Mouse (Mus musculus) gastrocnemius, adult 18-20 months (tissue): ENCODE results near the gene Atg4a-ps. TPM values are rescaled to one million over a fixed set of nuclear protein-coding genes. Genes with fewer than 3 reads are reported as not detected.
"Not testable (repeated sequence)": the region's sequence is repeated elsewhere in the genome, so short reads cannot be mapped to it uniquely, and the experiment has no call there.

ENCODE experiments used
- DNase-seq: peaks from one replicate; pipeline ENCODE4 v3.0.0; 2021; ENCODE audit warnings: low spot score
- long read RNA-seq, 2 experiments: library from polyadenylated mRNA; stranded (forward); transcript quantifications; one replicate each; pipeline ENCODE4 v2.0.0; 2021
- total RNA-seq, 2 experiments: library from RNA; stranded (reverse); gene quantifications; 2 replicates each; pipeline ENCODE4 v1.2.3; 2021

Atg4a-ps gene
- total RNA-seq, result 1 to 10 TPM in 1 of 2 experiments, under 1 TPM in 1; 0.26 to 4.5 TPM
- long read RNA-seq, experiment 1, result 0 reads
- long read RNA-seq, experiment 2, partial matches to known transcripts, result 0 of 2 reads
- long read RNA-seq, experiment 2, other reads (novel, unspliced or antisense), result 0 of 2 reads

DNA sequence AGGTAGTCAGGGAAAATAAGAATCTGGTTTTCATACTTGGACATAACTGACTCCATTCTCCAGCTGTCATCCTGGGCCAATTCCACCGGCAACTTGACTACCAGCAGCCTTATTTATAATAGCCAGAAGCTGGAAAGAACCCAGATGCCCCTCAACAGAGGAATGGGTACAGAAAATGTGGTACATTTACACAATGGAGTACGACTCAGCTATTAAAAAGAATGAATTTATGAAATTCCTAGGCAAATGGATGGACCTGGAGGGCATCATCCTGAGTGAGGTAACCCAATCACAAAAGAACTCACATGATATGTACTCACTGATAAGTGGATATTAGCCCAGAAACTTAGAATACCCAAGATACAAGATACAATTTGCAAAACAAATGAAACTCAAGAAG is at the start of gene Atg4a-ps:
Gene Atg4a-ps (minus strand): TSS at position 101 of the 400 bp plus-strand sequence.
- not testable (repeated sequence) for DNase-seq

DNA sequence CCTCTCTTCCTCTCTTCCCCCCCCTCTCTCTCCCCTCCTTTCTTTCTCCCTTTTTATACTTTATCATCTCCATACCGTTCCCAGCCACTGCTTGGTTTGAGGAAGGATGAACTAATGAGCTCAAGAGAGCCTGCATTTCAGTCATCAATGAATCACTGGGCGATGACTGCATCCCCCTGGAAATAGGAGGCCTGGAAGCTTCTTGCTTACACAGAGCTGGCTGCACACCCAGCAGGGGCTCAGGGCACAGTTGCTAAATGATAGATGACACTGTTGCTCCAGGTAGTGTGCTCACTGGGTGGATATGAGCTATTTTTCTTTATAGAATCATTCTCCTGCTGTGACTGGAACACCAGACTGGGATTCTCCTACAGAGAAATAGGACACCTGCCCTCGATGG is 49.7 kb upstream of the Atg4a-ps start:
- DNase-seq, result no peak

DNA sequence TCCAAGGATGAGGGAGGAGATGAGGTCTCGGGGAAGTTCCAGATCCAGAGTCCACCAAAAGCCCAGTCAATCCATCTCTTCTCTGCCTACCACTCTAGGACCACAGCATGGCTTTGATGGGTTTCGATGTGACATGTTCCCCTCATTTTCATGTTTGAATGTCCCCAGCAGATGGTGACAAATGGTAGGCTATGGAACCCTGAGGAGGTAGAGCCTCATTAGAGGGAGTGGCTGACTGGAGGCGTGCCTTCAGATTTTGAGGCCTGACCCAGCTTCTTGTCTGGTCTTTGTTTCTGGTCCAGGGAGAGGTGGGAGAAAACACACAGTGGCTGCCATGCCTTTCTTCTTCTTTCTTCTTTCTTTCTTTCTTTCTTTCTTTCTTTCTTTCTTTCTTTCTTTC is 44.6 kb upstream of the Atg4a-ps start:
- peak; percentile 45 for DNase-seq

DNA sequence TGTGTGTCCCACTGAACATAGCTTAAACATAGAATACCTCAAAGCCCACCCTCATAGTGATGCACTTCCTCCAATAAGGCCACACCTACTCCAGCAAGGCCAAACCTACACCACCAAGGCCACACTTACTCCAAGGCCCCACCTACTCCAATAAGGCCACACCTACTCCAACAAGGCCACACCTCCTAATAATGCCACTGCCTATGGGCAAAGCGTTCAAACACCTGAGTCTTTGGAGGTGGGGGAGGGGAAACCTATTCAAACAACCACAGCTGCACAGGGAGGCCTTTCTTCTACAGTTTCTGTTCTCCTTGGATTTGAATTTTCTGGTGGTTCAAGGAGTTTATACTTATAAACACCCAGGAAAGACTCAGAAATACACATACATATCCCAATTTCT is 43.2 kb upstream of the Atg4a-ps start:
- no peak for DNase-seq

DNA sequence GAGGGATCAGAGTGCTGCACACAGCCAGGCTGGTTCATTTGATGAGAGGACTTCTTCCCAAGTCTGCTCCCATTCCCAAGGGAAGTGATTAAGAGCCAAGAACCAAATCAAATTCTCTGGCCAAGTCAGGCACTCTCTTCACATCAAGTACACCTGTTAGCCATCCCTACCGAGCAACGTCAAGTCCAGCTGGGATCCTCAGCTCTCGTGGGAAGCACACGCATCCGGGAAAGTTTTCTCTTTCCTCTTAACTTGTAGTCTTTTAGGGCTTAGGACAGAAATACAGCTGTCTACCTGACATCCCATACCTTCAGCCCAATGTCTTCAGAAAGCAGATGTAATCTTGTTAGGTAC is 38.1 kb upstream of the Atg4a-ps start:
- no peak for DNase-seq

DNA sequence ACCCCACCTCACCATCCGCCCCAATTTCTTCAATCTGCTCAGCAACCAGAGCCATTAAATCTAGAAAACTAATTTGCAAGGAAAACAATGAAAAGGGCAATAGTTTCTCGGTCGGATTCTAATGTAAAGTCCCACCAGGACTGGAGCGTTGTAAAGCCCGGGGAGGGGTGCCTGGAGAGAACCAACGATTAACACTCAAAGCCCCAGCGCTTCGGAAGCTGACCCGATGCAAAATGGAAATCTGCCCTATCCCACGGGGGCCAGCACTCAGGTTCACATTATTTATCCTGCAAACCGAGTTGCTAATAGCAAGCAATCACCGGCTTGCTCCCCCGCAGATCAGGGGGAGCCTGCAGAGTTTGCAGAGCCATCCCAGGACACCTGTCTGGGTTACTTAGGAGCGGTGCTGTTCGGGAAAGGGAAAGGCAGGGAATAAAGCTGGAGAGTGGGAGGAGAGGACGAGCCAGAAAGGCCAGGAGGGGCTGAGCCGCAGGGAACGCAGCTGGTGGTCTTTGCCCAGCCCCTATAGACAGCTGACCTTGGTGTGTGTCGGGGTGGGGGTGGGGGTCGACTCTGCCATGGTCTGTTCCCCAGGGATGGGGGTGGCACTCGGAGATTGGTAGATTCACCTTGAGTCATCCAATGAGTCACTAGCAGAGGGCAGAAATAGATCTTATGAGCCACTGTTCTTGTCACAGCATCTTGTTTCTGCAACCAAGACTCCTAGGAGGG is 37.5 kb upstream of the Atg4a-ps start:
- DNase-seq, result no peak

DNA sequence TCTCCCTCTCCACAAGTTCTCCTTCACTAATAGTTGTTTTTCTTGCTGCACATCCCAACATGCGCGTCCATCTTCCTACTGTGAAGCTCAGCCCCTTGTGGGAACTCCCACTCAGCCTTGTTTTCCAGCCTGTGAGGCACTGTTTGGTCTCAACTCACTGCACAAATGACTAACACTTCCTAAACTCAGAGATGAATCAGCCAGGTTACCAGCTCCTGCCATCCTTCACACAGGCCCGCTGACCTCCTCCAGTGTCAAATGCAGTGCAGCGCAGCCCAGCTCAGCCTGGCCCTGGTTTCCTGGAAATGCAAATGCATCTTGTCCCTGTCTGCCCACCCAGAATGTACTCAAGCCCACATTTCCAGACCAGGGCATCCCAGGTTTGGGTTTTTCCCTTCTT is 36.6 kb upstream of the Atg4a-ps start:
- DNase-seq, result no peak

DNA sequence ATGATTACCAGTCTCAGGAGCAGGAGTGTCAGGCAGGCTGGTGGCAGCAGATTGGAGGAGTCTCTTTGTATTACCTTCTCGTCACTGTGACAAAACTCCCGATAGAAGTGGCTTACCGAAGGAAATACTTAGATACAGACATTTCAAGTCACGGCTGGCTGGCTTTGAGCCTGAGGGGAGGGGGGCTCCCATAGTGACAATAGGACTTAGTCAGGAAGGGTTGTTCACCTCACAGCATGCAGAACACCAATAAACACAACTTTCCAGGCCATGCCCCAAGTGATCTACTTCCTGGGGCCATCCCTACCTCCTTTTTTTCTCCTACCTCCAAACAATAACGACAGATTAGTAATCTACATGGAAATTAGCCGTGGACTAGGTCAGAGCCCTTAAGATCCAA is 32.9 kb upstream of the Atg4a-ps start:
- no peak for DNase-seq

DNA sequence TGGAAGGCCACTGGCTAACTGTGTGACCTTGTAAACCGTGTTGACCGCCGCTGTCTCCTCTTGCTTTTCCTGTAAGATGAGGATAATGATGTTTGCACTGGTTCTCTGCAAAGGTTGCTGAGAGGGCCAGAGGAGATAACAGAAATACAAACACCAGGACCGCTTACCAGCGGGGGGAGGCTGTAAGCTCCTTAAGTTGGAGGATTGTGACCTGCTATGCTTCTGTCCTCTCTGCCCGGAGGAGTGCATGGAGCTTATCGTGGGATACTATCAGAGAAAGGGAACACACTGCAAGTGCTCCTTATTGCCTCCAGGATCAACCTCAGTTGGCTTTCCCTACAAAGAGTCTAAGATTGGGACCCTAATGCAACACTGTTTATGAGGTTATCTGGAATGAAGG is 26.8 kb upstream of the Atg4a-ps start:
- no peak for DNase-seq

DNA sequence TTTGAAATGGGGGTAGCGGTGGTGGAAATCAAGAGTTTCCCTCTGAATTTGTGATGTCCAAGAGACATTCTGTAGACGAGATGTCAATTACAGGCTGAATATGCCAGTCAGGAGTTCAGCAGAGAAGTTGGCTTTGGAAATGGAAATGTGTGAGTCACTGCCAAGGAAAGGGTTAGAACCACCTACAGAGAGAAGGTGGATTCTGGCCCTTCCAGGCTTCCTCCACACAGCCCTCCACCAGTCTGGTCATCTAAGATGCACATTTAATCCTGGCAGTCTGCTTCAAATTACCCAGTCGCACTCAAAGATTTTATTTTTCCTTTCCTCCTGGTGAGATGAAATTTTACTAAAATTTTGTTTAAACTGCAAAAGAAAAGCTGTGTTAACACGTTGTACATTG is 26.2 kb upstream of the Atg4a-ps start:
- DNase-seq, result no peak

DNA sequence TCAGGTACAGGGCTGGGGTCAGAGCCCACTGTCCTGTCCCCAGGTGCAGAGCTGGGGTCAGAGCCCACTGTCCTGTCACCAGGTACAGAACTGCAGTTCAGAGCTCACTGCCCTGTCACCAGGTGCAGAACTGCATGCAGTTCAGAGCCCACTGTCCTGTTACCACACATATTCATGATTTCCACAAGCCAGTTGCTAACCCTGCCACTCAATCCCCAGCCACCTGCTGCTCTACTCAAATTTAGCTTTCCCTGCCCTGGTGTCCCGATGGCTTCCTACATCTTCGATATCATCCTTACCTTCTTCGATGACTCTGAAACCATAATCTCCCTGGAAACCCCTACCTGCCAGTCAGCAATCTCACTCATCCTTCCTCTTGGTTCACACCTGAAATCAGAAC is 17.5 kb upstream of the Atg4a-ps start:
- DNase-seq, result no peak

DNA sequence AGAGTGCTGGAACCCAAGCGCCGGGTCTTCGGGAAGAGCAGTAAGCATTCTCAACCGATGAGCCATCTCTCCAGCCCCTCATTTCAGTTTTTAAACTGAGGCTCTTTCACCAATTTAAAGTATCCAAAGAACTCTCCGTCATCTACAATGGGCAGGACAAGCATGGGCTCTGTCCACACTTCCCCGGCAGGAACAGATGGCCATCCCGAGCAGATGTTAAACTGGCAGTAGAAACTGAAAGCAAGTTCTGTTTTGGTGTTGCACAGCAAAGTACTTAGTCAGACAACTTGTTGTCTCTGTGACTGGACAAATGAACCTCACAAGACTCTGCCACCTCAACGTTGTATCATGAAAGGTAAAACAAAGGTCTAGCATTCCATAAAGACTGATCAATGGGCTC is 15.8 kb upstream of the Atg4a-ps start:
- DNase-seq, result no peak

DNA sequence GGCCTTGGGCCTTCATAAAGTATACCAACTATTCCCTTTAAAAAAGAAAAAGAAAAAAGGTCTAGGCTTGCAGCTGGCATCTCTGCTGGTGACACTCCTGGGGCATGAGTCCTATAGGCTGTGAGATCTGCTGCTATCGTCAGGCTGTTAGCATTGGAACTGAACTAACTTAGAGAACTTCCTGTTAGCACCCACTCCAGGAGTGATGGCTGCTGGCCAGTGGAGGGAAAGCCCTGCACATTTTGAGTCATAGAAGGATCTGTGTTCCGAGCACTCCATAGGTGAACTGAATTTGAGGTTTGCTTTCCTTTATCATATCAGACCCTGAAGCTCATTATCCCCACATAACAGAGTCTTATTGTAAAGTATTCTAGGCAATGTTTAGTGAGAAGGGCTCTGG is 14.1 kb upstream of the Atg4a-ps start:
- DNase-seq, result no peak

DNA sequence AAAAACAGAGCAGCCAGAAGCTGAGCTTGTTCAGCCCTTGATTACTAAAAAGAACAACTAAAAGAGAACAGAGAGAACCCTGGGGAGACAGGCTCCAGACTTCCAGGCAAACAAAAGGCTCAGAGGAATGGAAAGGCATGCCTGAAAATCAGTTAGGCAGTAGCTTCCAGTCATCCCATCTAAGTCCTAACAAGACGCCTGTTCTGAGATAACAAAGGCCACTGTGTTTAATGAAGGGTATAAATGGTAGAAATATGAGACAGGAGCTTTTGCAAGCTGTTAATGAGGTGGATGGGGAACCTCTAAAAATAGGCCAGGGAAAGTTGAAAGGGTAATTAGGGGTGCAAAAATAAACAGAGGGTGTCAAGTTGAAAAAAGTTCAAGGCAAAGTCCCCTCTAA is 4.5 kb upstream of the Atg4a-ps start:
- no peak for DNase-seq

DNA sequence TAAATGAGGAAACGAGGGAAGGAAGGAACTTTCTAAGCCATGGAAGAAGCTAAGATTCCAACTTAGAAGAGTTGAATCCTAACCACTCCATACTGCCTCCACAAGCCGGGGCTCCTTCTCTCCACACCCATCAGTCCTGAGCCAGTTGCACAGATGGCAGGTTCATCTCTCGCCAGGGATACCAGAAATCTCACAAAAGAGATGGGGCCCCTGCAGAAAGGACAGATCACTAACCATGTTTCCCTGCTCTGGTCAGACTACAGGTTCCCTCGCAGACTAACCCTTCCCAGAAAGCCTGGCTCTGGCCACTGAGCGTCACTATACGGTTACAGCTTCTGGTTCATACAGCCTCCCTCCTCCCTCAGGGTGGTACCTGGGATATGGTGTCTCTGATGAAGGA is 3.8 kb upstream of the Atg4a-ps start:
- no peak for DNase-seq

DNA sequence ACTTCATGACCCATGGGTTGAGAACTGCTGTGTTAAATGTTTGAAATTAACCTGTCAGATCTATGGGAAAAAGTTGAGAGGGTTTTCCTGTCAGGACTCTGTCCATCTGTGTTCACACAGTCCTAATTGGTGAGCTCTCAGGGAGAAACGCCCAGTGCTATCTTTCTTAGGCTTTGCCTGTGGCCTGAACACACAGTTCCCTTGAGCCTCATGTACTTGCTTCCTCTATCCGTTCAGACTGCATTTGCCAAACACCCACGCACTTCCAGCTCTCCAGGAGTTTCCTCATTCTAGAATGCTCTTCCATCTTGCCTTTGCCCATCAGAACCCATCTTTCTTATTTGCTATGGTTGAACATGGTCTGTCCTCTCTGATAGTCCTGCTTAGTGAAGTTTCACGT is 2.6 kb upstream of the Atg4a-ps start:
- DNase-seq, result peak; percentile 15

DNA sequence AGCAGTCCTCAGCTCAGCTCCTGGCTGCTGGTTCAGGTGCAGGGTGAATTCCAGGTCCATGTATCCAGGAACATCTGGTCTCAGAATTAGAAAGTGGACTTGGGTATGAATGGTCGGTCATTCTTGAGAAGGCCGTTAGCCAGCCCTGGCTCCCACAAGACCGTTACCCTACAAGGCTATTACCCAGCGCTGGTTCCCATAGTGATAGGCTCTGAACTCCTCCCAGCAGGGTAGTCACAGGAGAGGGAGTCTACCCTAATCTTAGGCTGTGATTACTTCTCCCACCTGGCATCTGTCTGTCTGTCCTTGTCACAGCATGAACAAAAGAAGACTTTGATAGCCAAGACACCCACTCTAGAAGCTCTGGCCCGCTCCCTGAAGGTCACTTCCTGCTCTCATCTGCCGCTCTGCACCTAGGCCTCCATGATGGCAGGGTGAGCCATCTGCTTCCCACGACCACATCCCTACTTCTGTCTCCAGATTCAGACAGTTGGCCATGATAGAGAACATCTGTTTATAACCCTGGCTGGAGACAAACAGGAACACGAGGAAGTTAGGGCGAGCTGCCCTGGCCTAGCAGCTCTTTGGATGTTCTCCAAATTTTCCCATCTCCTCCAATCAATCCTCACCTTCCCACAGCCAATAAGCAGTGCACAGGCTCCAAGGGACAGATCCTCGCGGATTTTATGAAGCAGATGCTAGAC is 1.4 kb upstream of the Atg4a-ps start:
- no peak for DNase-seq

DNA sequence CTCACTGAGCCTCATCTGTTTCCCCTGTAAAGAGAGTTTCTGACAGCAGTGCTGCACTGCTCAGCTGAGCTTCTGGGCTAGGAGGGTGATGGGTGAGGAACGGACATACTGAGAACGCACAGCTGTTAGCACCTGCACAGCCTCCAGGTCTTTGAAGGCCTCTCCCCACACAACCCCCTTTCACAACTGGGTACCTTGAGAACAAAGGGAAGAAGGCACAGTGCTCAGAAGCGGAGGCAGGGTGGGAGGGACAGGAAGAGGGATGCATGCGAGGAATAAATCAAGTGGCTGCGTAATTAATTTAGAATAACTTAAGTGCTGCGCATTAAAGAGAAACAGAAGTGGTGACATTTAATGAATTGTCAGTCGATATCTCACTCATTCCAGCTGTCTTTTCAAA is 4.6 kb downstream of the Atg4a-ps start:
- DNase-seq, result no peak

DNA sequence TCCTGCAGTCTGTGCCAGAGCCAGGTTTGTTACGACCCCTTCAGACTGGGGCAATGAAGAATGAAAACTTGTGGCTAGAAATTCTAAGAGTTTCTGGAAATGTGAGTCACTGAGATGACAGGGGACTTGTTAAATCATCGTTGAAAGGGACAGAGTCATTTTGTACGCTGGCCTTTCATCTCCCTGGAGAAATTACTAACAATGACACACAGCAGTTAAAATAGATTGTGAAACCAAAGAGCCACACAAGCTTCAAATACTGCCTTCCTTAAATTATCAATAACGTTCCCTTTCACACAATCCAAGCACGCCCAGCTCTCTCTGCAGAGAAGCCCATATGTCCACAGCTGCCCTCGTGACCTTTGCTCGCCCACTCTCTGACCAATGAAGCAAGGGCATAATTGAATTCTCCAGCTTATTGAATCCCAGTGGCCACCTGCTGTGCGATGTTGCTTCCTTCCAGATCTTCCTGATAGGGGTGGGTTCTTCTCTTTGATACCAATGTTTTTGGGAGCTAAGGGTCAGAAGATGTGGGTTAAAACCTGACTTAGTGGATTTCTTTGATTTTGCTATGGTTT is 5.6 kb downstream of the Atg4a-ps start:
- DNase-seq, result no peak

DNA sequence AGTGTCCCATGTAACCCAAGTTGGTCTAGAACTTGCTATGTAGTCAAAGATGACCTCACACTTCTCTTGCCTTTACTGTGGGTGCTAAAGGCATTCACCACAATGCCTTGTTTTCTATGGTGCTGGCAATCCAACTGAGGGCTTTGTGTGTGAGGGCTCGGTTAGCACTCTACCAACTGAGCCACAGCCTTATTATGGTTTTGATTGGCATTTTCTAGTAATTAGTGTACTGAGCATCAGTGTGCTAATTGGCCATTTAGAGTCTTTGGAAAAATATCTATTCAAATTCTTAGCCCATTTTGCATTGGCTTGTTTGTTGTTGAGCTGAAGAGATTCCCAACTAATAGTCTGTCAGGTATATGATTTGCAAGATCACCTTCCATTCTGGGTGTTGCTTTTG is 8.2 kb downstream of the Atg4a-ps start:
- no peak for DNase-seq

DNA sequence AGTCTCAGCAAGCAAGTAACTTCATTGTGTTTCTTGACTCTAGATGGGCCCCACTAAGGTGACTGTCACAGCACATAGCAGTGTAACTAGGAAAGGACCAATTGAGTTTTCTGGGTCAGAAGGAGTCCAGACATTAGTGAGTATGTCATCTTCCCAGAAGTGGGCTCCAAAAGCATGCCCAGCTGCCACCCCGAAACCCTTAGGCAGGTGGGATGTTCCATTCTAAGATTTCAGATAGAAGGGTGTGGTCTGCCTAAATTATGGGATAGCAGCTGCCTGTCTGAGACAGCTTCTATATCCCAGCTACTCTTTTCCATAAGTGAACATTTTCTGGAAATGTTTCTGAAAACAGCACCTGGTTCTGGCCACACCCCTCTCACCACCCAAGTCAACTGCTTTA is 11.6 kb downstream of the Atg4a-ps start:
- DNase-seq, result no peak

DNA sequence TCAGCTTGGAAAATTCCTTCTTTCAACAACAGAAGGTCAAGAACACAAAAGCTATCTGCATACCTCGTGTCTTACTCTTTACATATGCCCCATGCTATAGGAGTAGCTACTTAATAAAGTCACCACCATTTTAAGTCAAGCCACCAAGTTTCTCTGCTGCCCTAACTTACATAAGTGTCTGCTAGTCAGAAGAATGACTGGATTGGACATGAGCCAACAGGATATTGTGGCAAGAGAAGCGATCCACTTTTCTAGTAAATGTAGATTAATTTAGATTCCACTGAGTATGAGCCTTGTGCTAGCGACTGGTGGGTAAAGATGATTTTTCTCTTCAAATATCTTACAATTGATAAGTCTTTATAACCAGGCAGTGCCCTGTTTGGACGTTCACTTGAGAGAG is 12.0 kb downstream of the Atg4a-ps start:
- DNase-seq, result no peak

DNA sequence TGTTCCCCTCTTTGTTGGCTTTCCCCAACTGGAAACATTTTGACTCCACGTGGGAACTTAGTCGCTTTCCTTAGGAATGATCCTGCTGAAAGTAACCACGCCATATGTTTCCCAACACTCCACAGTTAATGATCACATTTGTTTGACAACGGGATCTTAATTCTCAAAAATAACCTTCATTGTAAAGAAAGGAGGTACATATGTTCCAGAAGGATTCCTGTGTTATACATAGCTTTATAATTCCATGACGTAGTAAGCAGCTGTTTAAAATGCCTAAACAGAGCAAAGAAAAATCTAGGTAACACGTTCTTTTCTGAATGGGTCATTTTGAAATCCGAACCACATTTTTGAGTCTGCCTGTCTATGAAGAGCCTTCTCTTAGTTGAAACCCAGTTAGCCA is 12.7 kb downstream of the Atg4a-ps start:
- DNase-seq, result no peak
